Mouse (Mus musculus): ENCODE measurements around the gene Gpr84. TPM values are rescaled to one million over a fixed set of nuclear protein-coding genes. Genes with fewer than 3 reads are reported as not detected.

Gene Gpr84
- polyA plus RNA-seq, 1 experiment from 2014 or later = not detected

DNA sequence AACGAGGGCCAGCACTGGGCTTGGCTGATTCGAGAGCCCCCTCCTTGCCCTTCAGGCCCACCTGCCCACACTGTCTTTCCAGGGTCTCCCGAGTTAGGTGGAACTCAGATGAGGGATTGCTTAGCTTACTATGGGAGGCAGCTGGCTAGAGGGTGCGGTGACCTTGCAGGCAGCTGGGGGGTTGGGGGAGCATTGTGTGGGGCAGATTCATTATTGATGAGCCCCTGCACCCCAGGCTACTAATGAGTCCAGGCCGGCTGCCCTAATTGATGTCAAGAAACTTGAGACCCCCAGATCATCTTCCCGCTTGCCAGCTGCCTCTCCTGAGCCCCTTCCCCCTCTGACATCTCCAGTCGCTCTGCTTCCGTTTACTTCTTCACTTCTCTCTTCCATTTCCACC lies 31.1 kb upstream of the Gpr84 start:
- Histone ChIP-seq H3K36me3 (replicated peaks; ENCODE audit: control insufficient read depth, insufficient read depth, low read depth, low read length) (no peaks in the 10 kb centered on the region), H3K27ac (replicated peaks; ENCODE audit: low read depth, low read length) (no peak overlapping the region), H3K4me3 (ENCODE audit: low read depth, low read length) (no peak overlapping the region), H3K4me2 (ENCODE audit: low read depth, low read length) (no peak overlapping the region), H3K4me1 (ENCODE audit: control insufficient read depth, insufficient read depth, low read length) (peaks cover 2% of the 10 kb centered on the region; the same call in 1 of the 2 replicates), H3K9ac (replicated peaks; ENCODE audit: low read length) (no peak overlapping the region), H3K9me3 (replicated peaks; ENCODE audit: control insufficient read depth, low read length) (no peaks in the 10 kb centered on the region), H3K27me3 (ENCODE audit: control insufficient read depth, insufficient read depth, low read length) (peaks cover 7% of the 10 kb centered on the region; the same call in 1 of the 2 replicates)
- WGBS = 23% methylated on average over 8 of the region's 8 CpGs
- ATAC-seq (replicated peaks; ENCODE audit: insufficient number of reproducible peaks, low FRiP score, low TSS enrichment, low read depth) = no peak
- DNase-seq (ENCODE audit: low spot score) = no peak

DNA sequence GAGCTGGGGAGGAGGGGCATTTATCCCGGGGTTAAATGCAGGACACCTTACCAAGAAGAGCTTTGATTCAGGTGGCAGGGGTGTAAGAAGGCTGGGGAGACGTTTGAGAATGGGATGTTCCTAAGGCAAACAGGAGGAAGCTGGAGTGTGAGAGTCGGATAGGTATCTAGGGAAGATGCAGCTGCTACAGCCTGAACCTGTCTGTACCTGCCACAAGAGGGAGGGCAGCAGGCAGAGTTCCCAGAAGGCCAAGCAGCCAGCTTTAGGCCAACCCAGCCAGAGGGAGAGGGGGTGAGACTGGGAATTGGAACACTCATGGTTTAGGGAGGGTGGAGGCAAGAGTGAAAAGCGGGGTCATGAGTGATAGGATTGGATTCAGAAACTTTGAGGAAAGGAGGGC lies 30.4 kb upstream of the Gpr84 start:
- no peak for DNase-seq (ENCODE audit: low spot score)
- H3K9me3 ChIP-seq (replicated peaks; ENCODE audit: control insufficient read depth, low read length) = no peaks in the 10 kb centered on the region
- H3K4me3 ChIP-seq (ENCODE audit: low read depth, low read length) = no peak overlapping the region
- H3K4me2 ChIP-seq (ENCODE audit: low read depth, low read length) = no peak overlapping the region
- peaks cover 7% of the 10 kb centered on the region; the same call in 1 of the 2 replicates for H3K27me3 ChIP-seq (ENCODE audit: control insufficient read depth, insufficient read depth, low read length)
- WGBS = 12% methylated on average over 4 of the region's 4 CpGs
- H3K9ac ChIP-seq (replicated peaks; ENCODE audit: low read length) = no peak overlapping the region; the same call in 1 of the 2 replicates
- H3K36me3 ChIP-seq (replicated peaks; ENCODE audit: control insufficient read depth, insufficient read depth, low read depth, low read length) = no peaks in the 10 kb centered on the region
- no peak overlapping the region for H3K27ac ChIP-seq (replicated peaks; ENCODE audit: low read depth, low read length)
- ATAC-seq (replicated peaks; ENCODE audit: insufficient number of reproducible peaks, low FRiP score, low TSS enrichment, low read depth) = no peak
- H3K4me1 ChIP-seq (ENCODE audit: control insufficient read depth, insufficient read depth, low read length) = peaks cover 2% of the 10 kb centered on the region; the same call in 1 of the 2 replicates

DNA sequence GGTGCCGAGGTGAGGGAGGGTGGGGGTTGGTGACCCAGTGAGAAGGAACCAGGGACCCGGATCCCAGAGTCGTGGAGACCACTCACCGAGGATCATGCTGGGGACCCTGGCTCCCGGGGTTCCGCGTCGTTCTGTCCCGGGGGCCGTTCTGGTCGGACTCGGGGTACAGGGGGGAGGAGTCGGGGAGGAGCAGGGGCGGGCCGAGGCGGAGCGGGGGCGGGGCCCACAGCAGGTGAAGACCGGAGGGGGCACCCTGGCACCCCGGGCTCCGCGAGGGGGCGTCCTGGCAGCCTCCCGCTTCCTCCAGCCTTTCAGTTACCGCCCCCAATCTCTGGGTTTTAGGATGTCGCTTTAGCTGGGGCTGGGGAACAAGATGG lies 29.5 kb upstream of the Gpr84 start, which contains the start of gene Zfp385a:
Zfp385a (minus strand) TSS at position 133 of the 377 bp plus-strand sequence.
- Histone ChIP-seq H3K9ac (replicated peaks; ENCODE audit: low read length) (peak within 1 kb of the TSS; percentile 57), H3K27ac (replicated peaks; ENCODE audit: low read depth, low read length) (no peak within 1 kb of the TSS), H3K4me2 (ENCODE audit: low read depth, low read length) (peak within 1 kb of the TSS; percentile 86), H3K27me3 (ENCODE audit: control insufficient read depth, insufficient read depth, low read length) (peaks cover 7% of the 10 kb centered on the region; the same call in 1 of the 2 replicates), H3K36me3 (replicated peaks; ENCODE audit: control insufficient read depth, insufficient read depth, low read depth, low read length) (no peaks in the 10 kb centered on the region), H3K4me1 (ENCODE audit: control insufficient read depth, insufficient read depth, low read length) (peaks cover 2% of the 10 kb centered on the region), H3K9me3 (replicated peaks; ENCODE audit: control insufficient read depth, low read length) (no peaks in the 10 kb centered on the region), H3K4me3 (ENCODE audit: low read depth, low read length) (peak within 1 kb of the TSS; percentile 61)
- ATAC-seq (replicated peaks; ENCODE audit: insufficient number of reproducible peaks, low FRiP score, low TSS enrichment, low read depth) (peak; percentile 41), DNase-seq (ENCODE audit: low spot score) (peak; percentile 58)
- 0% methylated on average over 25 of the region's 26 CpGs for WGBS

DNA sequence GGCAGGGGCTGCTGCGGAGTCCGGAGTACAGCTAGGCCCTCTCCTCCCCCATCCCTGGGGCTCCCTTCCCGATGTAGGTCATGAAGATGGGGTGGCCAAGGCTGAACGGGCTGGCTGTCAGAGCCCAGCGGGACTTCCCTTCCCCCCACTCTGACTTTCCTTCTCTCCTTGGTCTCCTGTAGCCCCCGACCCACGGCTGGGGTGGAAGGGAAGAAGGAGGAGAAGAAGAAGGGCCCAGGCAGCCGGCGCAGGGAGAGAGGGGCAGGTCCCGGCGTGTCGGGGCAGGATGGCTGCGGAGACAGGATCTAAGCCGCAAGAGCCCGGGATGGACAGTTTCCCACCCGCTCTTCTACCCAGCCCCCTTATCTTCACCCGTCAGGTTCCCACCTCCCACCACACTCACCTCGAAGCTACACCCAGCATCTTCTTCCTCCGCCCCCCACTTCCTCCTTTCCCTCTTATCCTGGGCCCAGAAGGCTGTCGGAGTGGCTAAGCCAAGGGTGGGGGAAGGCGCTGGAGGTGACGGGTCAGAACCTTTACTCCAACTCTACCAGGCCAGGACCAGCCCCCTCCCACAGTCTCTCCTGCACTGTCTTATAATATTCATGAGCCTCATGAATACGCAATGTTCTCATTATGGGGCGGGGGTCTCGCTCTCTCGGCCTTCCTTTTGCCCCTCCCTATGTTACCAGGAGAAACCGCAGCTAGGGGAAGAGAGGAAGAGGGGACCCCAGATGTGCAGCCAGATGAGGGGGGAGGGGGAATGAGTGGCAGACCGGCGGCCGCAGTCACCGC lies 29.0 kb upstream of the Gpr84 start:
- peak overlapping the region; percentile 86 for H3K4me2 ChIP-seq (ENCODE audit: low read depth, low read length)
- H3K9ac ChIP-seq (replicated peaks; ENCODE audit: low read length) = peak overlapping the region; percentile 57
- H3K27me3 ChIP-seq (ENCODE audit: control insufficient read depth, insufficient read depth, low read length) = peaks cover 7% of the 10 kb centered on the region; the same call in 1 of the 2 replicates
- H3K4me3 ChIP-seq (ENCODE audit: low read depth, low read length) = peak overlapping the region; percentile 61
- ATAC-seq (replicated peaks; ENCODE audit: insufficient number of reproducible peaks, low FRiP score, low TSS enrichment, low read depth) = peak; percentile 14; the same call in 1 of the 2 replicates
- H3K4me1 ChIP-seq (ENCODE audit: control insufficient read depth, insufficient read depth, low read length) = peaks cover 3% of the 10 kb centered on the region
- no peaks in the 10 kb centered on the region for H3K9me3 ChIP-seq (replicated peaks; ENCODE audit: control insufficient read depth, low read length)
- WGBS = 2% methylated on average over 22 of the region's 31 CpGs
- no peaks in the 10 kb centered on the region for H3K36me3 ChIP-seq (replicated peaks; ENCODE audit: control insufficient read depth, insufficient read depth, low read depth, low read length)
- DNase-seq (ENCODE audit: low spot score) = no peak
- no peak overlapping the region for H3K27ac ChIP-seq (replicated peaks; ENCODE audit: low read depth, low read length)

DNA sequence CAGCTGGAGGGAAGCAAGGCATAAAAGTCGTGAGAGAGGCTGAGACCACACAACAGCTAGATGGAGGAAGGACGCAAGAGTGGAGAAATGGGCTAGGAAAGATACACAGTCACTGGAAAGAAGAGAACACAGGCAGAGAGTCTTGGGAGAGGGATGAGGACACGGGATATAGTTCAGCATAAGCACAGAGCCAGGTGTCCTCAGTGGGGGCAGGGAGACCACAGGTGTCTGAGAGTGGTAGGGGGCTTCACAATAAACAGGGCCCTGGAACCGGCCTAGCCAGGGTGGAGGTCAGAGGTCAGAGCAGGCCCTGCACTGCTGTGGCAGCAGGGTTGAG lies 28.4 kb upstream of the Gpr84 start:
- H3K27me3 ChIP-seq (ENCODE audit: control insufficient read depth, insufficient read depth, low read length) = peaks cover 7% of the 10 kb centered on the region; the same call in 1 of the 2 replicates
- no peak overlapping the region for H3K27ac ChIP-seq (replicated peaks; ENCODE audit: low read depth, low read length)
- H3K9me3 ChIP-seq (replicated peaks; ENCODE audit: control insufficient read depth, low read length) = no peaks in the 10 kb centered on the region
- H3K9ac ChIP-seq (replicated peaks; ENCODE audit: low read length) = no peak overlapping the region
- H3K36me3 ChIP-seq (replicated peaks; ENCODE audit: control insufficient read depth, insufficient read depth, low read depth, low read length) = no peaks in the 10 kb centered on the region
- peaks cover 7% of the 10 kb centered on the region for H3K4me1 ChIP-seq (ENCODE audit: control insufficient read depth, insufficient read depth, low read length)
- ATAC-seq (replicated peaks; ENCODE audit: insufficient number of reproducible peaks, low FRiP score, low TSS enrichment, low read depth) (no peak), DNase-seq (ENCODE audit: low spot score) (no peak)
- H3K4me2 ChIP-seq (ENCODE audit: low read depth, low read length) = peak overlapping the region; percentile 86
- WGBS = 28% methylated on average over 4 of the region's 4 CpGs
- H3K4me3 ChIP-seq (ENCODE audit: low read depth, low read length) = peak overlapping the region; percentile 61

DNA sequence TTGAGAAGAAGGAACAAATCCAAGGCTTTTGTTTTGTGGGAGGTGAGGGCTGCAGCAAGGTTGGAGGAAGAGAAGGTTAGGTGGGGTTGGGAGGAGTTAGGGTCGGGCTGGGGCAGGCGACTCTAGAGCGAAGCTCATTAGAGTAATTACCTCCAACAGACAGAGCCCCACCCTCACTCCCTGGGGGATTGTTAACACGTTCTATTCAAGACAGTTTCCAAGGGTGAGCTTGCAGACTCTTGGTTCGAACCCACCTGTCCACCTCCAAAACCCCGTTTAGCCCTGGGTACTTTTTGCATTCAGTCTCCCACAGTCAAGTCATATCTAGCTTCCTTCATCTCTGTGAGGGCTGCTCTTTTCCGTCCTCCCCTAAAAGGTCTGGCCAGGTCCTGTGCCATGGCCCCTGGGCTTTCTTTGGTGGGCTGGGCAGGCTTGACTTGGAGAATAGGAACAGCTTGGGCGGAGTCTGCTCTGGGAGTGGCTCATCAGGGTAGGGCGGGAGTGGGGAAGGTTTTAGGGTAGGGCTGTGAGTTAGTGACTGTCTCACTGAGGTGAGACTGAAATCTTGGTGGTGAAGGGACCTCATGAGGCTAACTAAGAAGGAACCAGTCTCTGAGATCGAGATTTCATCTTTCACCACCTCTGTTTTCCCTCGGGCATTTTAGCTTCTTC lies 26.7 kb upstream of the Gpr84 start:
- Histone ChIP-seq H3K4me3 (ENCODE audit: low read depth, low read length) (no peak overlapping the region), H3K27ac (replicated peaks; ENCODE audit: low read depth, low read length) (no peak overlapping the region), H3K4me1 (ENCODE audit: control insufficient read depth, insufficient read depth, low read length) (peaks cover 7% of the 10 kb centered on the region), H3K4me2 (ENCODE audit: low read depth, low read length) (no peak overlapping the region), H3K36me3 (replicated peaks; ENCODE audit: control insufficient read depth, insufficient read depth, low read depth, low read length) (no peaks in the 10 kb centered on the region), H3K9ac (replicated peaks; ENCODE audit: low read length) (no peak overlapping the region), H3K27me3 (ENCODE audit: control insufficient read depth, insufficient read depth, low read length) (peaks cover 7% of the 10 kb centered on the region; the same call in 1 of the 2 replicates), H3K9me3 (replicated peaks; ENCODE audit: control insufficient read depth, low read length) (no peaks in the 10 kb centered on the region)
- WGBS = 12% methylated on average over 11 of the region's 11 CpGs
- ATAC-seq (replicated peaks; ENCODE audit: insufficient number of reproducible peaks, low FRiP score, low TSS enrichment, low read depth) (no peak), DNase-seq (ENCODE audit: low spot score) (no peak)

DNA sequence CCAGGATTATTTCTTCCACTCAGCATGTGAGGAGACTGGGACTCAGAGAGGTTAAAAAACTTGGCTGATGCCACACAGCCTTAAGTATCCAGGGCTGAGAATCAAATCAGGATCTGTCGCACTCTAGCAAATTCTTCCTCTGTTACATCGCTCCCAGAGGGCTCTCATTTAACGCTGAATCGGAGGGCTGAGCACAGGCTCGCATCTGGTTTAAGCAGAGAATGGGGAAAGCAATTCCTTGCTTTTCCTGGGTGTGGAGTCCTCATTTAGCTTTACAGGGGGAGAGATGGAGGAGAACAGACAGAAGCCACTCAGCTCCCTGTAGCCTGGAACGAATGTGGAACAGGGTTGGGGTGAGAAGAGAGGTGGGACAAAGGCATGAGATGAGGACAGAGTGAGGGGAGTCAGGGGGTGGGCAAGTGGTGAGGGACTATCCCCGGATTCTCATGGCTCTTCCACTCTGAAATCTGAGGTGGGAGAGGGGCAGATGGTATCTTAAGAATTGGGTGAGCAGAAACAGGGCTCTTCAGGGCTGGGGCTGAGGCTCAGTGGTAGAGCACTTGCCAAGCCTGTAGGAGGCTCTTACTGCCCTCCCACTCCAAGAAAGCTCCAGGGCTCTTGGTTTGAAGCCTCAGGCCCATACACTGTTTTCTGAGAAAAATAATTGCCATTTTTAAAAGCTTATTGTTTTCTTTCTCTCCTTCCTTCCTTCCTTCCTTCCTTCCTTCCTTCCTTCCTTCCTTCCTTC lies 25.2 kb upstream of the Gpr84 start:
- H3K27me3 ChIP-seq (ENCODE audit: control insufficient read depth, insufficient read depth, low read length) = peaks cover 3% of the 10 kb centered on the region; the same call in 1 of the 2 replicates
- peak overlapping the region; percentile 10; the same call in 1 of the 2 replicates for H3K9ac ChIP-seq (replicated peaks; ENCODE audit: low read length)
- ATAC-seq (replicated peaks; ENCODE audit: insufficient number of reproducible peaks, low FRiP score, low TSS enrichment, low read depth) (no peak), DNase-seq (ENCODE audit: low spot score) (no peak)
- H3K27ac ChIP-seq (replicated peaks; ENCODE audit: low read depth, low read length) = no peak overlapping the region
- H3K4me3 ChIP-seq (ENCODE audit: low read depth, low read length) = no peak overlapping the region
- H3K36me3 ChIP-seq (replicated peaks; ENCODE audit: control insufficient read depth, insufficient read depth, low read depth, low read length) = no peaks in the 10 kb centered on the region
- no peak overlapping the region for H3K4me2 ChIP-seq (ENCODE audit: low read depth, low read length)
- H3K9me3 ChIP-seq (replicated peaks; ENCODE audit: control insufficient read depth, low read length) = no peaks in the 10 kb centered on the region
- peaks cover 5% of the 10 kb centered on the region for H3K4me1 ChIP-seq (ENCODE audit: control insufficient read depth, insufficient read depth, low read length)
- WGBS = 27% methylated on average over 7 of the region's 7 CpGs

Data from embryonic facial prominence, embryonic 11.5 days (tissue).